Mouse (Mus musculus) olfactory bulb, adult 2 months (tissue): Measurements from ENCODE around the gene Hspa4l.

Experiments
- CTCF ChIP-seq: fragments of 200-500 bp; IDR thresholded peaks from 2 replicates; pipeline ENCODE4 v1.5.1; 2012; ENCODE audit warnings: low read depth, mild to moderate bottlenecking, low read length, moderate library complexity; ENCODE audit not compliant: insufficient read depth
- POLR2A ChIP-seq: fragments of 200-500 bp; IDR thresholded peaks from 2 replicates; pipeline ENCODE4 v1.6.1; 2012; ENCODE audit warnings: mild to moderate bottlenecking, low read depth, low read length, moderate library complexity; ENCODE audit not compliant: insufficient read depth

- no peak for TF ChIP-seq CTCF
- TF ChIP-seq POLR2A, result no peak
Observed at GRCm38 (mm10) chr3:40704816-40705430, 39.4 kb upstream of the Hspa4l start.
